Mouse (Mus musculus): ENCODE data around the gene Epha10. TPM values are rescaled to one million over a fixed set of nuclear protein-coding genes. Genes with fewer than 3 reads are reported as not detected.

The Epha10 gene
- 9.6 and 10.2 TPM in 2 replicates for total RNA-seq (2014; rRNA removed)
- 2.0 and 4.0 TPM in 2 replicates for polyA plus RNA-seq (2015; fragmentation: Nextera tagmentation; extraction: Ambion mirVana)

DNA sequence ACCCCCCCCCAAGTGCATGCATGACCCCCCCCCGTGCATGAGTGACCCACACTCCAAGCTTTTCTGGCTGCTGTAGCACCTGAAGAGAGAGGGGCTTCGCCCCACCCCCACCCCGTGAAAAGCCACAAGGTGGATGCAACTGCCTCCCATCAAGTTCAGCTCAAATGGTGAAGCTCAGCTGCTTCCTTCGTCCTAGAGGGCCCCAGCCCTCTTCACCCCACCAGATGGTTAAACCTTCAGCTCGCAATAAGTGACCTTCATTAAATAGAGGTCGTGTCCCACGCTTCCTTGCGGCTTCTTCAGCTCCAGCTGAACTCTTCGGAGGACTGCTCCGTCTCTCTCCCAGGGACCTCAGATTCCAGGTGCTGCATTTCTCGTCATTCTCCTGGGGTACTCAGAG lies at the start of gene Epha10:
Epha10 (plus strand) TSS at position 301 of the 400 bp plus-strand sequence.
- WGBS, result 2% methylated on average over 11 of the region's 11 CpGs
- Histone ChIP-seq H3K36me3 (ENCODE audit: insufficient read depth) (no peaks in the 10 kb centered on the region), H3K27me3 (ENCODE audit: insufficient read depth, low read length) (peaks cover 7% of the 10 kb centered on the region), H3K9ac (peak within 1 kb of the TSS; percentile 44), H3K4me1 (ENCODE audit: insufficient read depth) (peaks cover 4% of the 10 kb centered on the region; the same call in 1 of the 2 replicates), H3K4me2 (ENCODE audit: low read depth) (peak within 1 kb of the TSS; percentile 78), H3K27ac (ENCODE audit: low read depth, low read length) (no peak within 1 kb of the TSS), H3K4me3 (ENCODE audit: low read depth, low read length) (peak within 1 kb of the TSS; percentile 55), H3K9me3 (ENCODE audit: low read length) (no peaks in the 10 kb centered on the region)
- DNase-seq (no peak), ATAC-seq (no peak)
- TF ChIP-seq CTCF (IDR thresholded peaks at IDR 0.05; ENCODE audit: low read depth), result no peak

DNA sequence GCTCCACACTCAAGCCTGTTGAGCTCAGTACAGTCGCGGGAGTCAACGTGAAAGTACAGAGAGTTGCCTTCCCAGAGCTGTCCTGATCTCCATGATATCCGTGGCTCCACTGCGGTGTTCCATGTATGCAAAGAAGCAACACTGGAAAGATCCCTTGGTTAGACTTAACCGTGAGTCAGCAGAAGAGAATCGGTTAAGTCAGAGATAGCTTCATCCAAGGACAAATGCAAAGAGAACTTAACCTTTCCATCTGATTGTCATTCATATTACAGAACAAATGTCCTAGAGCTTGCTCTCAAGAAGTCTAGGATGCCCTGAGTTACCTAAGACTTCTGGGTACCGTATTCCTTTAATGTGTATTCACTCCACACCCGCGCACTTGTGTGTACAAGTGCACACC lies 47.9 kb upstream of the Epha10 start:
- H3K27ac ChIP-seq (ENCODE audit: low read depth, low read length), result no peak overlapping the region
- 95% methylated on average over 10 of the region's 10 CpGs for WGBS
- DNase-seq, result no peak
- peaks cover 47% of the 10 kb centered on the region for H3K36me3 ChIP-seq (ENCODE audit: insufficient read depth)
- no peak for TF ChIP-seq CTCF (IDR thresholded peaks at IDR 0.05; ENCODE audit: low read depth)
- no peaks in the 10 kb centered on the region for H3K9me3 ChIP-seq (ENCODE audit: low read length)
- H3K9ac ChIP-seq, result no peak overlapping the region
- H3K27me3 ChIP-seq (ENCODE audit: insufficient read depth, low read length), result no peaks in the 10 kb centered on the region
- no peak overlapping the region for H3K4me2 ChIP-seq (ENCODE audit: low read depth)
- no peak for ATAC-seq
- no peak overlapping the region for H3K4me3 ChIP-seq (ENCODE audit: low read depth, low read length)
- no peaks in the 10 kb centered on the region for H3K4me1 ChIP-seq (ENCODE audit: insufficient read depth)

DNA sequence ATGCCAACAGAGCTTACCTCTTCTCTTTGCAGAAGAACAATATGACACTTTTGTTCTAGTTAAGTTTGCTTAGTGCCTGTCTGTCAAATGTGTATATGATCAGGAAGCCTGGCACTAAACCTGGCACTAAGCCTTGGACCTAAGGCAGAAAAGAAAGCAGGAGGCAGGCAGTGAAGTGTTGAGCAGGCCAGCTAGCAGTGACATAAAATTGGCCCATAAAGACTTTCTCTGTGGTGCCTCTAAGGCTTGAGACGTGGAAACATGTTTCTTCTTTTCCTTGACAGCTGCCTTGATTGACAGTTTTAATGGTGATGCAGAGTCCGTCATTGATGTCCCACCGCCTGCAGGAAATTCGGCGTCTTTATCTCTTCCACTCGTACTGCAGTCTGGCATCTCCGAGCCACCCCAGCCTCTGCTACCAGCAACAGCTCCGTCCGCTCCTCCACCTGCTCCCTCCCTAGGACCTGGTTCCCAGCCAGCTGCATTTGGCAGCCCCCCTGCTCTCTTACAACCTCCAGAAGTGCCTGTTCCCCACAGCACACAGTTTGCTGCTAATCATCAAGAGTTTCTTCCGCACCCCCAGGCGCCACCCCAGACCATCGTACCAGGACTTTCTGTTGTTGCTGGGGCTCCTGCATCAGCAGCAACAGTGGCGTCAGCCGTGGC lies 42.5 kb upstream of the Epha10 start:
- no peaks in the 10 kb centered on the region for H3K9me3 ChIP-seq (ENCODE audit: low read length)
- no peaks in the 10 kb centered on the region for H3K27me3 ChIP-seq (ENCODE audit: insufficient read depth, low read length)
- no peak overlapping the region for H3K4me2 ChIP-seq (ENCODE audit: low read depth)
- peaks cover 42% of the 10 kb centered on the region for H3K36me3 ChIP-seq (ENCODE audit: insufficient read depth)
- WGBS, result 62% methylated on average over 14 of the region's 14 CpGs
- no peak overlapping the region for H3K4me3 ChIP-seq (ENCODE audit: low read depth, low read length)
- H3K4me1 ChIP-seq (ENCODE audit: insufficient read depth), result no peaks in the 10 kb centered on the region
- no peak for TF ChIP-seq CTCF (IDR thresholded peaks at IDR 0.05; ENCODE audit: low read depth)
- peak; percentile 77 for ATAC-seq
- peak; percentile 29 for DNase-seq
- H3K27ac ChIP-seq (ENCODE audit: low read depth, low read length), result no peak overlapping the region
- no peak overlapping the region for H3K9ac ChIP-seq

DNA sequence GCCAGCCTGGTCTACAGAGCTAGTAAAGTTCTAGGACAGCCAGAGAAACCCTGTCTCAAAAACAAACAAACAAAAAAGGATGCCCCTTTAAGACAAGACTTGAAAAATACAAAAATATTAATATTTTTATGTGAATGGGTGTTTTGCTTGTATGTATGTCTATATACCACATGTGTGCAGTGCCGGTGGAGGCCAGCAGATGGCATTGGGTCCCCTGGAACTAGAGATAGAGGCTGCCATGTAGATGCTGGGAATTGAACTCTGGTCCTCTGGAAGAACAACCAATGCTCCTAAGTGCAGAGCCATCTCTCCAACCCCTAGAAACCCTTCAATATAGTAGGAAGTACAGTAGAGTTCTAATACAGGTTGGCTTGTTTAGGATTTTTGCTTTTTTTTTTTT lies 39.7 kb upstream of the Epha10 start:
- no peak overlapping the region for H3K9ac ChIP-seq
- no peak overlapping the region for H3K4me3 ChIP-seq (ENCODE audit: low read depth, low read length)
- WGBS, result 95% methylated on average over 1 of the region's 1 CpGs
- H3K4me2 ChIP-seq (ENCODE audit: low read depth), result no peak overlapping the region
- no peaks in the 10 kb centered on the region for H3K4me1 ChIP-seq (ENCODE audit: insufficient read depth)
- ATAC-seq (no peak), DNase-seq (no peak)
- no peaks in the 10 kb centered on the region for H3K27me3 ChIP-seq (ENCODE audit: insufficient read depth, low read length)
- H3K36me3 ChIP-seq (ENCODE audit: insufficient read depth), result peaks cover 41% of the 10 kb centered on the region
- no peaks in the 10 kb centered on the region for H3K9me3 ChIP-seq (ENCODE audit: low read length)
- peak; percentile 20; the same call in 1 of the 2 replicates for TF ChIP-seq CTCF (IDR thresholded peaks at IDR 0.05; ENCODE audit: low read depth)
- no peak overlapping the region for H3K27ac ChIP-seq (ENCODE audit: low read depth, low read length)

DNA sequence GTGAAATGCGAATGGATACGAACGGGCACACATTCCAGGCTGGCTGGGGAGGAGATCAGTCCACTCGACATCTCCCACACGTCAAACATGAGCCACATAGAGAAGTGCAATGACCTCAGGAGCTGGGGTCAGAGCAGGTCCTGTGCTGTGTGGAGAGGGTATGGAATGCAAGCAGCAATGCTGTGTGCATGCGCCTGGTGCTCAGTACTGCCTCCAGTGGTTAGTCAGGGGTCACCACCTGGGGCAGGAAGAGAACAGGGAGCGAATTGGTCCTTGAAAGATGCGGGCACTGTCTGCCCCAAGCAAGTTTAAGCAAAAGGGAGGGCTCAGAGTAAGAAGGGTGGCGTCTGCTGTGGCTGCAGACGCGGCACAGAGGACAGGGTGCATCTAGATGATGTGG lies 37.2 kb upstream of the Epha10 start:
- Histone ChIP-seq H3K27ac (ENCODE audit: low read depth, low read length) (no peak overlapping the region), H3K9me3 (ENCODE audit: low read length) (no peaks in the 10 kb centered on the region), H3K9ac (no peak overlapping the region), H3K36me3 (ENCODE audit: insufficient read depth) (peaks cover 27% of the 10 kb centered on the region), H3K4me3 (ENCODE audit: low read depth, low read length) (no peak overlapping the region), H3K4me1 (ENCODE audit: insufficient read depth) (no peaks in the 10 kb centered on the region), H3K4me2 (ENCODE audit: low read depth) (no peak overlapping the region), H3K27me3 (ENCODE audit: insufficient read depth, low read length) (no peaks in the 10 kb centered on the region)
- WGBS, result 59% methylated on average over 11 of the region's 11 CpGs
- peak; percentile 75 for TF ChIP-seq CTCF (IDR thresholded peaks at IDR 0.05; ENCODE audit: low read depth)
- DNase-seq (no peak), ATAC-seq (peak; percentile 52)

DNA sequence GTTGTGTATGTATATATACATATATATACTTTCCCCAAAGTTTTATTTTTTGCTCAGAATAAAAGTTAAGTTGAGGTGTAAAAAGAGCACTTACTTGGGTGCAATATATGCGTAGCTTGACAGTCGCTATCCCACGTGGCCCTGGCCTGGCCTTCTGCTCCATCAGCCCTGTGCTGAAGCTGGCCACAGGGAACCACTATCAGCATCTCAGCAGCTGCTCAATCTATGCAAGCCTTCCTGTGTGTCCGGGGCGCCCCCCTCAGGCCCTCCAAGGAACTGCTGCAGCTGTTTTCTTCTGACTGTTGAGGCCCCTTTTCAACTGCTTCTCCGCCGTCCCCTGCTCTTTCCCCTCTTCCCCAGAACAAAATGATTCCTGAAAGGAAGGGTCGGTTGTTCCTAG lies 33.1 kb upstream of the Epha10 start:
- Histone ChIP-seq H3K36me3 (ENCODE audit: insufficient read depth) (peaks cover 14% of the 10 kb centered on the region), H3K4me2 (ENCODE audit: low read depth) (no peak overlapping the region), H3K4me1 (ENCODE audit: insufficient read depth) (peaks cover 6% of the 10 kb centered on the region; the same call in 1 of the 2 replicates), H3K9ac (no peak overlapping the region), H3K4me3 (ENCODE audit: low read depth, low read length) (no peak overlapping the region), H3K9me3 (ENCODE audit: low read length) (no peaks in the 10 kb centered on the region), H3K27ac (ENCODE audit: low read depth, low read length) (no peak overlapping the region), H3K27me3 (ENCODE audit: insufficient read depth, low read length) (no peaks in the 10 kb centered on the region)
- ATAC-seq (0 out of 2 replicates have a peak, but pooled peaks have one; percentile 14), DNase-seq (peak; percentile 83)
- peak; percentile 89 for TF ChIP-seq CTCF (IDR thresholded peaks at IDR 0.05; ENCODE audit: low read depth)
- WGBS, result 4% methylated on average over 8 of the region's 8 CpGs

DNA sequence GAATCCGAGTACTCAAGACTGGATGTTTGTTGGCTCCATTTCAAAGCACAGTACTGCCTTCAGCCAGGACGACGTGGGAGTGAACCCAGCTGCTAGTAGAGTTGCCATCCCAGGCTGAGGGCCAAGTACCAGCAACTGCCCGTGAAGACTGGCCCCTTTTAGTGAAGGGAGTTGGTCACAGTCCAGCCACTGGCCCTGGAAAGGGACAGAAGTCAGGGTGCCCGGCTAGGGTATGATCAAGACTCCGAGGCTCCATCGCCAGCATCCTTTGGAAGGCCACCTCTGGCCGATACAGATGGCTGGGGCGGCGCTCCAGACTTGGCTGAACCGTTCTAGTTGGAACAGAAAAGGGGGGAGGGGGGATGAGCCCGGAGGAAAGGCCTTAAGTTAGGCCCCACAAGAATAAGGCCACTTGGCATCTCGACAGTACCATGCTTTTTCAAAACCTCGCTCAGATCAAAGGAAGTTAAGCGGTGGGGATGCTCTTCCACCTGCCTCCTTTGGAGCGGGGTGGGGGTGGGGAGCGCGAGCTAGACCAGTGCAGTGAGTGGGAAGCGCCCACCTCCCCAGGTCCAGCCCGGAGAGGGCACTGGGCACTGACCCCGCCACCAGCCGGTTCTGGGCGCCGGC lies 31.0 kb upstream of the Epha10 start:
- ATAC-seq (peak; percentile 18), DNase-seq (peak; percentile 59)
- Histone ChIP-seq H3K27me3 (ENCODE audit: insufficient read depth, low read length) (no peaks in the 10 kb centered on the region), H3K9me3 (ENCODE audit: low read length) (no peaks in the 10 kb centered on the region), H3K9ac (peak overlapping the region; percentile 84), H3K4me1 (ENCODE audit: insufficient read depth) (peaks cover 6% of the 10 kb centered on the region; the same call in 1 of the 2 replicates), H3K4me3 (ENCODE audit: low read depth, low read length) (peak overlapping the region; percentile 71), H3K4me2 (ENCODE audit: low read depth) (peak overlapping the region; percentile 87), H3K36me3 (ENCODE audit: insufficient read depth) (peaks cover 16% of the 10 kb centered on the region), H3K27ac (ENCODE audit: low read depth, low read length) (peak overlapping the region; percentile 96)
- no peak for TF ChIP-seq CTCF (IDR thresholded peaks at IDR 0.05; ENCODE audit: low read depth)
- WGBS, result 1% methylated on average over 24 of the region's 24 CpGs
